Mouse (Mus musculus) mouse embryonic stem cell (cell line): Measurements from ENCODE around the gene Bptf.
"Not testable (repeated sequence)": the region's sequence is repeated elsewhere in the genome, so short reads cannot be mapped to it uniquely, and the experiment has no call there.

Source experiments
- in situ Hi-C, 2 experiments: fragments of 300-500 bp; cut with MboI; formaldehyde crosslinking; loops; 1 replicate in 1 of 2; 3 replicates in 1 of 2; pipeline ENCODE4 v1.14.3; 2019 to 2020; ENCODE audit warnings: low sequenced_read_pairs in 2 of 2, low pct_unique_long_range_greater_than_20kb in 1 of 2, mixed read lengths in 1 of 2; ENCODE audit not compliant: unreplicated experiment in 1 of 2

Bptf gene

DNA sequence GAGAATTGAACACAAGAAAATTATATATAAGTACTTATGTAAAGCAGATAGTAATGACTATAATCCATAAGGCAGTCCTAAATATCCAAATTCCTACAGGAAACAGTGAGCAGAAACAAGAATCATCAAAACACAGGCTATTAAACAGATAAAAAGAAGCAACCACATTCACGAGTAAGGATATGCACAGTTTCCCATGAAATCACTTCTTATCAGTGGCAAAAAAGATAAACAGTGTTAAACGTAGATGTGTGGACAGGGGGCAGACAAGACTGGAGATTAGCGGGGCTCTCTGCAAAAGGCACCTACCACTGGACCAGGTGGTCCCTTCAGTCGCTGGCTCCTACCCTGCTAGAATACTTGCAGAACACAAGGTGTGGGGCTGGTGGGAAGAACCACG lies 46.1 kb downstream of the Bptf start:
- in situ Hi-C loops = no loop called here

DNA sequence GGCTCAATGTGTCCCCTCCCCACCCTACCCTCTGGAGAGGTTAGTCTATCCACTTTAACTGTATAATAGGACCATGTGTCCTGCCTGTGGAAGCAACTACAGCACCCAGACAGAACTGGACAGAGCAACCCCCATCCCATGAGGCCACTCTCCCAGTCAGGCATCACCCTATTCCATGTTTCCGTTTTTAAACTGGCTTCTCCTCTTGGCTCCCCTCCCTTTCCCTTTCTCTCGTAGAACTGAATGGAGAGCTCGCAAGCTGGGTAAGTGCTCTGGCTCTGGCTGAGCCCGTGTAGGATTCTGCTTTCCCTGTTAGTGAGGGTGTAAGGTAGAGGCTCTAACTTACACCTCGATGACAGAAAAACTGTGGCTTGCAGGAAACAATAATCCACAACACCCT lies 48.4 kb downstream of the Bptf start:
- in situ Hi-C loops = no loop called here

DNA sequence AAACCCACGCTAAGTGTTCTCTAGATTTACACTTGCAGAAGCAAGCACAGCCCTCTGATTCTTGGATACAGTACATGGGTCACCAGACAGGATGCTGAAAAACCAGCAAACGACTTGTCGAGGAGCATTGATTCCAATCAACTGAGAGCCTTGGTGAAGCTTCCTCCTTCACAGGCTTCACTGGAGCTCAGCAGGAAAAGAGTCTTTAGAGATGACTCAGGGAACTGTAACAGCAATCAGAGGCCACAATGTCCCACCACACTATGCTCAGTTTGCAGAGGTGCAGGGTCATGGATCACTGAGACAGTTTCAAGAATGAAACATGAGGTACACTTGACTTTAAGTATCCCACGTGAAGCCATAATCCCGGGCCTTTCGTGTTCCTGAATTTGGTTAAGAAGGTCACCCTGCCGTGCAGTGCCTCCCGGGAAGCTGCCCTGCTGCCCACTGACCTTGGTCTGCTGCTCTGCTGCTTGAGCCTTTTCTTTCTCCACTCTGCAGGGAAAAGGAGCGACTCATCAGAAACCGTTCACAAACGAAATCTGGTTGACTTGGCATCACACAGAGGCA lies 66.6 kb downstream of the Bptf start:
- in situ Hi-C loops = no loop called here

DNA sequence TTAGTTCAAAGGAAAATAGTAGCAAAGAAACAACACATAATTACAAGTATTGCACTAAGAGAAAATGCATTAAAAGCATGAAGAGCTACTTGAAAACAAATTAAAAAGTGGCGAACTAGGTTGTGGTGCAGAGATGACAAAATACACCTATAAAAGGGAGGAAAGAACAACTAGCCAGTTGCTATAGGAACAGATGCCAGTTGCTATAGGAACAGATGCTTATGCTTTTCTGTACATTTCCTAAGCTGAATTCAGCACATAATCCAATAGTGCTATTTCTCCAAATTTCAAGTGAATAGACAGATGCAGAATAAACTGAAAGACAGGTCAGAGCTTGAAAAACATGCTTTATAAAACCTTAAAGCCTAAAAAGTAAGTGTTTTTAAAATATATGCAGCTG lies 67.3 kb downstream of the Bptf start:
- in situ Hi-C loops = no loop called here

DNA sequence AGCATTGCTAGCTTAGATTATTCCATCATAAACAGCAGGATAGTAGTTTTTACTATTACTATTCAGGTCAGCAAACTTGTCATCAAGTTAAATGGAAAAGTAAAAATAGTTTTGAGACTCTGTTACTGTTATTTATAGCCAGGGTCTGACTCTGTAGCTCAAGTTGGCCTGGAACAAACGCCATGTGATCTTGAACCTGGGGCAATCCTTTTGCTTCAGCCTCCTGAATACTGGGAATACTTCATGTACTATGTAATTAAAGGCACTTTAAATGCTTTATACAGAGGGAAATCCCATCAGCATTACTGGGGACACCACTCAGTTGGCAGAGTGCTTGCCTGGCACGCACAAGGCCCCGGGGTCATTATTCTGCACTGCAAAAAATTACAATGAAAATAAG lies 68.9 kb downstream of the Bptf start:
- in situ Hi-C loops = no loop called here

DNA sequence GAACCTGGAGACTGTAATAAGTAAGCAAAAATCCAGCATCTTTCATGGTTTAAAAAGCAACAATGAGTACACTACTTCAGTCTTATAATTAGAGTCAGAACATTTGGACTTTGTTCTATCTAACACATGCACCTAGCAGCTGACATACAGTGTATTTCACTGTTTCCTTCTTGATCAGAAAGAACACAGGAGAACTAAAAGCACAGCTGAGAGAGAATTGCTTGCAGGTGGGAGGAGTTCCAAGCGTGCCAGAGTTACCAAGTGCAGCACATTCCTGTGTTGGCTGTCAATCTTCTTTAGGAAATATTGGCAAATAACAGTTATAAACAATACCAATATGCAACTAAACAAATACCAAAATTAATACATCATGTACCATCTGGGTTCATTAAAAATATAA lies 71.0 kb downstream of the Bptf start:
- in situ Hi-C loops = no loop called here

DNA sequence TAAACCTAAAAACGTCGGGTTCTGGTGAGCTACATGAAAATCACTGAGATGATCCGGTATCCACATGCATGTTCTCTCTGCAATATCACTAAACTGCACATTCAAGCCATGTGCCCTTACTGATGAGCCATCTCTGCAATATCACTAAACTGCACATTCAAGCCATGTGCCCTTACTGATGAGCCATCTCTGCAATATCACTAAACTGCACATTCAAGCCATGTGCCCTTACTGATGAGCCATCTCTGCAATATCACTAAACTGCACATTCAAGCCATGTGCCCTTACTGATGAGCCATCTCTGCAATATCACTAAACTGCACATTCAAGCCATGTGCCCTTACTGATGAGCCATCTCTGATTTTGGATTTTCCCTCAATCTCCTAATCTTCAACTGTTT lies 72.3 kb downstream of the Bptf start:
- in situ Hi-C loops = not testable (repeated sequence)

DNA sequence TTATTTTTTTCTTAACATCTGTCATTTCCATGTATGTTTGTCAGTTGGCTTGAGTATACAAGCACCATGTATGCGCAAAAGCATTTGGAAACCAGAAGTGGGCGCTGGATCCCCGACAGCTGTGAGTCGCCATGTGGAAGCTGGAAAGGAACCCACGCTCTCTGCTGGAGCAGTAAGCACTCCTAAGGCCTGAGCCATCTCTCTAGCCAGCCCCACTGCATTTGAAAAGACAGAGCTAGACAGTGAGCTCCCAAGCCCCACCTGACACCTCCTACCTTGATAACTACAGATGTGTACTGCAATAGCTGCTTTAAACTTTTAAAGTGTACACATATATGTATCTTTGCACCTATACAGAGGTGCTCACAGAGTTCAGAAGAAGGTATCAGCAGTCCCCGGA lies 74.5 kb downstream of the Bptf start:
- in situ Hi-C loops = no loop called here

DNA sequence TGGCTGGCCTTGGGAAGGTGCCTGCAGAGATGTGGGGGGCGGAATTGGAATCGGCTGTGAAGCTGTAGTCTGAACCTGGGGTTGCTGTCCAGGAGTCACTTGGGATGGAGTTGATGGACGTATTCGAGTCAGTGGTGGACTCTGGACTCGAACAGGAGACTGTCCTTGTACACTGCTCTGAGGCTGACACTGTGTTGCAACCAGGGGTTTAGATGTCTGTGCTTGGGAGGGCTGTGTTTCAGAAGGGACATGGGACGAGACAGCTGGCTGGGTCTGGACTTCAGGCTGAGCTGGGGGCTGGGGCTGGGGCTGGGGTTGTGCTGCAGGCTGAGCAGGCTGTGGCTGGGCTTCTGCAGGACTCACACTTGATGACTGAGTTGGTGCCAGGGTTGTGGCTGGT lies 77.1 kb downstream of the Bptf start:
- in situ Hi-C loops = no loop called here

DNA sequence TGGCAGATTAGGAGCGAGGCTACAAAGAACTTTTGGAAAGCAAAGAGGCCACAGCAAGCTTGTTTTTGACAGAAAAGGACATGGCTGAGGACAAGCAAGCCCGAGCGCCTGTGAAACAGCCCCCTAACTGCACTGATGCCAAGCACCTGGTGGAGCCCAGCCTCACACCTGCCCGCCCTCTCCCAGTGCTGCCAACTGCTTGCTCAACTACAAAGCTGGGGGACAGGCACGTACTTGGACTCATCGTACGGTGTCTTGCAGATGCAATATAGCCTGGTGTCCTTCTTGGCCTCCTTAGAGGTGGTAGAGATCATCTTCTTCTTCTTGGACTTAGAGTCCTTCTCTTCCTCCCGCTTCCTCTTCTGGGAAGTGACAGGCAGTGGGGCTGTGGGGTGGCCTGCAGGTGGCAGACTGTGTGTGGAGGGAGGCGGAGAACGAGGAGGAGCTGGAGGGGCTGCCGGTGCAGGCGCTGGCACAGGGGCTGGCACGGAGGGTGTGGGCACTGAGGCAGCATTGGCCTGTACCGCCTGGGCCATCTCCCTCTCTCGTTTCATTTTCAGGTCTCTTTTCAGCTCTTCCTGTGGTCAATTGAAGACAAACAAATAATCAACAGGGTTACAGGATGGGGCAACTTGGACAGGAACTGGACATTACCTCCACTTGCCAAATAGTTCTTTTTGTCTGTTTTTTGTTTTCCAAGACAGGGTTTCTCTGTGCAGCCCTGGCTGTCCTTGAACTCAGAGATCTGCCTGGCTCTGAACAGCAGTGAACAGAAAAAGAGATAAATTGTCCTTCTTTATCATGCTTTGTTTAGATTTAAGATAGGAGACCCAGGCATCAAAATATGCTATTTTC lies 84.9 kb downstream of the Bptf start:
- in situ Hi-C loops = no loop called here

DNA sequence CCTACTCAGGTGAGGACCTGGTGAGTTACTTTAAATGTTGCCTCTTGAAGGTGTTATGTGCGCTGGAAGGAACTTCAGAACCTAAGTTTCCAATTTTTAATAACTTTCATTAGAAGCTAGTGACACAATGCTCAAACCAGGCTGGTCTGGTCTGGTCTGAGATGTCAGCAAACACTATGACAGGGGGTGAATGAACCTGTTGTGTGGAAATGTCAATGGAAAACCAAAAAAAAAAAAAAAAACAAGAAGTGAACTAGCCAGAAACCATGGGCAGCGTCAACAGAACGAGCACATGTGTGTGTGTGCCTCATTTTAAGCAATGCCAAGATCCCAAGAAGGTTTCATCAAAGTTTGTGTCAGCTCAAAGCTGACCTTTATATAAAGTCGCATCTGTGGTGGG lies 86.4 kb downstream of the Bptf start:
- in situ Hi-C loops = no loop called here

DNA sequence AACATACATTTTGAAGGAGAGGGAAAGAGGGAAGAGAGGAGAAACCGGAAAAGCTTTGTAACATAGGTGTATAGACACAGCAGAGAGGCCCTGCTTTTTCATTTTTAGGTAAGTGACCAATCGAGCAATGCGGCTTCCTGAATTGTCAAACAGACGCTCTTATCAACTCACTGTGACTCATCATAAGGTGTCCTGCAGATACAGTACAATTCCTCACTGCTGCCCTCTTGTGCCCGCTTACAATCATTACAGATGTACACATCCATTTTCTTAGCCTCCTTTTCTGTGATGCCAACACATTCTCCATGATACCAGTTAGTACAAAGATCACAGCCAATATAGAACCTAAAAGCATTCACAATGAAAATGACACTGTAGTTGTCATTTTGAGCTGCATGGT lies 87.6 kb downstream of the Bptf start:
- in situ Hi-C loops = no loop called here

DNA sequence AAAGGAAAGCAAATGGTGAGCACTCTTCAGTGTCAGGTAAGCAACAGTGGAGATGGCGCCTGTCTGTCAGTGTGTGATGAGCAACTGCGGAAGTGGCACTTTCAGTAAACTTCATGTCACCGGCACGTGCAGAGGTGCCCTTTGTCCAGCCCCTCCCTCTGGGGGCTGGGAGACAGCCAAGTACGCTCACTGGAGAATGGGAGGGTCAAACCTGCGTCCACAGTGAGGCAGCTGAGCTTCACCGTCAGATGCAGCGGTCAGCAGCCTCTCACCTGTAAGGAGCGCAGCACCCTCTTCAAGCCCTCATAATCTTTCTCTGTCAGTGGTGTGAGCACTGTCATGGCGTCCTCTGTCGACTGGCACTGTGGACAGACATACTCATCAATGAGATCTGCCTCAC lies 88.6 kb downstream of the Bptf start:
- in situ Hi-C loops = no loop called here

DNA sequence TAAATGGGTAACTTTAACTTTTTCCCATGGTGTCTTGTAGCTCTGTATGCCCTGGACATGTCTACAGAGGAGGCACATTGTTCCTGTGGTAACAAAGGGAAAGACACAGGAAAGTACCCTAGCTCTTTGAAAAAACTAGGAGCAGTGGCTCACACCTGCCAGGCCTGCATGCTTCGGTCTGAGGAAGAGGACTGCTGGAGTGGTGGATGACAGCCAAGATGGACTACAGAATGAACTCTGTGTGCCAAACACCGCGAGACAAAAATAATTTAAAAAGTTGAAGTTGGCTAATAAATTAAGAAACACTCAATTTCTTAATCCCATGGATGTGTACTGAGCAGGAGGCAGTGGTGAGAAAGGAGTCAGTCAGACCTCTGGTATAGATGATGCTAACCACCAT lies 90.5 kb downstream of the Bptf start:
- in situ Hi-C loops = no loop called here

DNA sequence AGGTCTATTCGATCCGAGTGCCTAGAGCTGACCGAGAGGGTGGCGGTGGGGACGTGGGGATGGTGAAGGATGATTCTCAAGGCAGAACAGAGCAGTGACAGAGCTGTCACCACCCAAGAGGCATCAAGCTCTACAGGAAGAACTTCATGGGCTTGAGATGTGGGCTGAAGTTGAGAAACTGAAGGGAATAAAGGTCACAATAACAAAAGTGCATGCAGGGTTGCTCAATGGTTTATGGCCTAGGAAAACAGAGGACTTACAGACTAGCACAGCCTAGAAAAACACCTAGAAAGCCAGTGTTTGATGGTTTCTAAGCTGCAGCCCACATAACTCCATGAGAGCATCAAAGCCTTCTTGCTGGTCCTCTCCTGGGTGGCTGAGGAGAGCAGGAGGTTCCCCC lies 92.5 kb downstream of the Bptf start:
- in situ Hi-C loops = no loop called here

DNA sequence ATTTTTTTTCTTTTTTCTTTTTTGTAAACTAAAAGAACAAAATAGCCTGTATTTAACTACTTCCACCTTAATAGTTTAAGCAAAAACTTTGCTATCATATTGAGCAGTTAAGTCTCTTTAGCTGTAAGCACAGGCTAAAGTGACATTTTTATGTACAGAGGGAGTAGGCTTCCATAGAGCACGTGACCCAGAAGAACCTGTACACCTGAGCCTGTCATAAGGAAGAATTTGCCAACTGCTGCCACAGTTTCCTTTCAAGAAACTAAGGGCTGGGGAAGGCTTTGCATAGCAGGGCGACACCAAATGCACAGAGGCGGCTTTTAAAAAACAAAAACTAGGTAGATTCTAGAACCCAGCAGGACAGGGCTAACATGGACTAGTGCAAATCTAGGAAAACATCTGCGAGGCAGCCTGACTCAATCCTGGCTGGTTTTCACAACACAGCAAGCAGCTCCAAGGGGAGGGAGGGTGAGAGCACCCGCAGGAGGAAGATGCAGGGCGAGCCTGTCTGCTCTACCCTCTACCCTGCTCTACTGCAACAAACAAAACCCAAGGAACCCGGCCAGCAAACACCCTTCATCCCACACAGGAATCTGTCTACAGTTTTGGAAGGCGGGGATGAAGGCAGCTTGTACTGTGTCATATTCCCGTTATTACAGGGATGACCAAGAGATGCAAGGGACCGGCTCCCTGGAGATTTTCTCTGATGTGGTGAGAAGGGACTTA lies 97.7 kb downstream of the Bptf start:
- in situ Hi-C loops = no loop called here

DNA sequence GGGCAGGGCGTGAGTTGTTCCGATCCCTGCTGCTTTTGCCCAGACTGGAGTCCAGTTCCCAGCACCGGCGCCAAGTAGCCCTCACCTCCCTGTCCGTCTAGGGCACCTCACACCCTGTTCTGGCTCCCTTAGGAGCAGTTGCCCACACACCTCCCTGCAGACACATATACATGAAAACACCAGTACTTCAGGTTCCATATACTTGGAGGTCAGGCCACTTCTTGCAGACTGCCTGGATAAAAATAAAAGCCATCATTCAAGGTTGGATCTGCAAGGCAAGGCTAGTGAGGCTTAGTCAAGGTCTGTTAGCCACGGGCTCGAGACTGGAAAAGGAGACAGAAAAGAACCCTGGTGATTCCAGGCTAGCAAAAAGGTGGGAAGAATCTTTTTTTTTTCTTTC lies 100.3 kb downstream of the Bptf start:
- in situ Hi-C loops = no loop called here

DNA sequence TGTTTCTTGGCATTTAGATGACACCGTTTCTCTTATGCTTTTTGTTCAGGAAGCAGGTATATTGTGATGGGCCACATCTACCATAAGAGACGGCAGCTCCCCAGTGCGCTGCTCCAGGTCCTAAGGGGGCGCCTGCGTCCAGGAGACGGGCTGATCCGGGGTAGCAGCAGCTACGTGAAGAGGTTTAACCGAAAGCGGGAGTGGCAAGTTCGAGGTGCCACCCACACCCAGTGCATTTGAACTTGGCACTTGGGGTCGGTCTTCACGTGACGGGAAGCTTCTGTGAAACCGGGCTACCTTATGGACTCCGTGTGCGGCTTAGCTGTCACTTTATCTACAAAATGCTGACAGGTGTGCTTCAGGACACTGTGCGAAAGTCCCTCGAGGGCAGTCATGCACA lies 102.4 kb downstream of the Bptf start:
- in situ Hi-C loops = no loop called here

DNA sequence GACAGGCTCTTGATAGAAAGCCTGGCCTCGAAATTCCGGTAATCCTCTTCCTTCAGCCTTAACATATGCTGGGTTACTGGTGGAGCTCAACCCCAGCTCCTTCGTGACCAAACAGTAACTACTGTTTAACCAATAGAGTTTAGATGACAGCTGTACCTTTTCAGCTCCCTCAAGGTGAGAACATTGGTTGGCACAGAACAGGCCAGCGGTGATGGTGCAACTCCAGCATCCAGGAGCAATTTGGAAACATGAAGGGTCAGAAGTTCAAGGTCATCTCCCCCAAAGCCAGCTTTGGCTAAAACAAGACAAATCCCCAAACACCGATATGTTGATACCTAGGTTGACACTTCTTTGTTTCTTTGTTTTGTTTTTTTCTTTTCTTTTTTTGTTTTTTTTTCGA lies 103.2 kb downstream of the Bptf start:
- in situ Hi-C loops = no loop called here

DNA sequence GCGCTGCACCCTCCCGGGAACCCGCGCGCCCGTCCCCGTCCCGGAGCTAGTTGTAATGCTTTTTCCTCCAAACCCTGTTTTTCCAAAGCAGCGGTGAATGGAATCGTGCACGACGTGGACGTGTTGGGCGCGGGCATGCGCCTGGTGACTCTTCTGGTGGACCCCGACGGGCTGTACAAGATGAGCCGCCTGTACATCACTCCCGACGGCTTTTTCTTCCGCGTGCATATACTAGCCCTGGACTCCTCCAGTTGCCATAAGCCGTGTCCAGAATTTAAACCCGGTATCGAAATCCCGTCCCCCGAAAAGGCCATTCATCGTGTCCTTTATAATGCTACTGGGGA lies 103.7 kb downstream of the Bptf start:
- in situ Hi-C loops = no loop called here
